ENCODE assay signal across 8 mouse cellular contexts in genomic region chr15:9140684-9141171, GRCm38 (mm10). TPM values are rescaled to one million over a fixed set of nuclear protein-coding genes. Genes with fewer than 3 reads are reported as not detected.
DNase-seq lines count a peak whose midpoint lies in the region; ATAC-seq and TF ChIP-seq lines count a peak whose summit lies in the region.

No protein-coding gene starts in this region.

- no peaks in the 10 kb centered on the region for H3K9me3 ChIP-seq in heart, embryonic 16.5 days (replicated peaks; ENCODE audit: control insufficient read depth, low read length)
- H3K9me3 ChIP-seq in ES-E14 (ENCODE audit: control insufficient read depth, insufficient read depth, low read depth, low read length): no peaks in the 10 kb centered on the region
- H3K9me3 ChIP-seq in embryonic facial prominence, embryonic 11.5 days (replicated peaks; ENCODE audit: control insufficient read depth, low read length): no peaks in the 10 kb centered on the region
- no peaks in the 10 kb centered on the region for H3K9me3 ChIP-seq in hindbrain, postnatal 0 days (ENCODE audit: low read length)
- no peaks in the 10 kb centered on the region for H3K9me3 ChIP-seq in liver, embryonic 13.5 days (replicated peaks)
- no peaks in the 10 kb centered on the region for H3K9me3 ChIP-seq in neural tube, embryonic 12.5 days

- TF ChIP-seq CTCF in hindbrain, postnatal 0 days (IDR thresholded peaks at IDR 0.05; ENCODE audit: low read depth): 0 out of 2 replicates have a peak, but pooled peaks have one; percentile 1

- intact Hi-C loops in heart, postnatal 36 days (cut with DNase I): loop anchor here (2.0 kb wide), 1 partner anchor 70 kb away; the partner anchor contains the start of gene Nadk2

- H3K4me1 ChIP-seq in heart, embryonic 16.5 days (ENCODE audit: control insufficient read depth, insufficient read depth, low read length): peaks cover 18% of the 10 kb centered on the region
- peaks cover 0 to 5% of the 10 kb centered on the region in 2 experiments; a peak in 3 of 4 replicates for H3K4me1 ChIP-seq in ES-E14 (ENCODE audit: control insufficient read depth in 2 of 2, insufficient read depth in 2 of 2, low read length in 2 of 2, poor library complexity in 1 of 2)
- H3K4me1 ChIP-seq in embryonic facial prominence, embryonic 11.5 days (ENCODE audit: control insufficient read depth, insufficient read depth, low read length): no peaks in the 10 kb centered on the region
- H3K4me1 ChIP-seq in hindbrain, postnatal 0 days (ENCODE audit: insufficient read depth, low read length): peaks cover 3% of the 10 kb centered on the region; the same call in 1 of the 2 replicates
- H3K4me1 ChIP-seq in liver, embryonic 13.5 days (replicated peaks): peaks cover 40% of the 10 kb centered on the region
- peaks cover 19% of the 10 kb centered on the region for H3K4me1 ChIP-seq in neural tube, embryonic 12.5 days

- 0% methylated on average over 37 of the region's 37 CpGs for WGBS in heart, embryonic 16.5 days
- under 1% methylated on average over 33 of the region's 37 CpGs for WGBS in embryonic facial prominence, embryonic 11.5 days
- WGBS in hindbrain, postnatal 0 days: under 1% methylated on average over 32 of the region's 37 CpGs
- 0% methylated on average over 37 of the region's 37 CpGs for WGBS in liver, embryonic 13.5 days (ENCODE audit: insufficient replicate concordance)
- 0% methylated on average over 37 of the region's 37 CpGs for WGBS in neural tube, embryonic 12.5 days

- peak overlapping the region; percentile 87 for H3K4me3 ChIP-seq in heart, embryonic 16.5 days (ENCODE audit: low read length)
- peak overlapping the region; percentile 92 to 95 for H3K4me3 ChIP-seq in ES-E14 (ENCODE audit: insufficient read depth in 1 of 2, low read depth in 1 of 2, low read length in 2 of 2, poor library complexity in 1 of 2, severe bottlenecking in 1 of 2)
- H3K4me3 ChIP-seq in embryonic facial prominence, embryonic 11.5 days (ENCODE audit: low read depth, low read length): peak overlapping the region; percentile 64
- peak overlapping the region; percentile 96 for H3K4me3 ChIP-seq in hindbrain, postnatal 0 days (ENCODE audit: low read length)
- peak overlapping the region; percentile 97 for H3K4me3 ChIP-seq in liver, embryonic 13.5 days (replicated peaks)
- H3K4me3 ChIP-seq in neural tube, embryonic 12.5 days: peak overlapping the region; percentile 77

- no peak for DNase-seq in heart, postnatal 36 days
- DNase-seq in ES-E14 (ENCODE audit: low read depth, low spot score): peak; percentile 53
- DNase-seq in embryonic facial prominence, embryonic 11.5 days (ENCODE audit: low spot score): peak; percentile 57
- DNase-seq in hindbrain, postnatal 0 days (ENCODE audit: low spot score): peak; percentile 56
- peak; percentile 51 for DNase-seq in liver, embryonic 13.5 days
- no peak for DNase-seq in thymus, postnatal 25 days

- H3K4me2 ChIP-seq in heart, embryonic 16.5 days (ENCODE audit: low read depth, low read length): peak overlapping the region; percentile 86
- peak overlapping the region; percentile 73 for H3K4me2 ChIP-seq in embryonic facial prominence, embryonic 11.5 days (ENCODE audit: low read depth, low read length)
- H3K4me2 ChIP-seq in hindbrain, postnatal 0 days (ENCODE audit: low read depth, low read length): peak overlapping the region; percentile 78
- peak overlapping the region; percentile 80 for H3K4me2 ChIP-seq in liver, embryonic 13.5 days
- H3K4me2 ChIP-seq in neural tube, embryonic 12.5 days (replicated peaks): peak overlapping the region; percentile 79

- in situ Hi-C loops in ES-E14 (cut with MboI; ENCODE audit: low sequenced_read_pairs in 2 of 2, unreplicated experiment in 2 of 2): no loop called here

- no peaks in the 10 kb centered on the region for H3K27me3 ChIP-seq in heart, embryonic 16.5 days (ENCODE audit: control insufficient read depth, insufficient read depth, low read length)
- no peaks in the 10 kb centered on the region for H3K27me3 ChIP-seq in embryonic facial prominence, embryonic 11.5 days (ENCODE audit: control insufficient read depth, insufficient read depth, low read length)
- no peaks in the 10 kb centered on the region for H3K27me3 ChIP-seq in hindbrain, postnatal 0 days (ENCODE audit: insufficient read depth, low read length)
- H3K27me3 ChIP-seq in liver, embryonic 13.5 days: no peaks in the 10 kb centered on the region
- no peaks in the 10 kb centered on the region for H3K27me3 ChIP-seq in neural tube, embryonic 12.5 days (replicated peaks)

- peak; percentile 59 for ATAC-seq in heart, embryonic 16.5 days (replicated peaks; ENCODE audit: extremely low read depth, insufficient read depth, low FRiP score)
- ATAC-seq in embryonic facial prominence, embryonic 11.5 days (replicated peaks; ENCODE audit: insufficient number of reproducible peaks, low FRiP score, low TSS enrichment, low read depth): peak; percentile 93
- peak; percentile 92 for ATAC-seq in hindbrain, postnatal 0 days
- ATAC-seq in liver, embryonic 13.5 days (ENCODE audit: low read depth): peak; percentile 72
- peak; percentile 92 for ATAC-seq in neural tube, embryonic 12.5 days (ENCODE audit: low FRiP score, low read depth)

- peak overlapping the region; percentile 88 for H3K9ac ChIP-seq in heart, embryonic 16.5 days (ENCODE audit: low read length)
- peak overlapping the region; percentile 95 for H3K9ac ChIP-seq in ES-E14 (ENCODE audit: insufficient read depth, low read depth, low read length, poor library complexity, severe bottlenecking)
- peak overlapping the region; percentile 74 for H3K9ac ChIP-seq in embryonic facial prominence, embryonic 11.5 days (replicated peaks; ENCODE audit: low read length)
- peak overlapping the region; percentile 83 for H3K9ac ChIP-seq in hindbrain, postnatal 0 days (replicated peaks; ENCODE audit: low read length)
- H3K9ac ChIP-seq in liver, embryonic 13.5 days: peak overlapping the region; percentile 93
- peak overlapping the region; percentile 71 for H3K9ac ChIP-seq in neural tube, embryonic 12.5 days

- H3K27ac ChIP-seq in heart, embryonic 16.5 days (ENCODE audit: low read length): peak overlapping the region; percentile 66
- peak overlapping the region; percentile 74 for H3K27ac ChIP-seq in ES-E14 (ENCODE audit: insufficient read depth, low read depth, low read length, poor library complexity, severe bottlenecking)
- peak overlapping the region; percentile 31; the same call in 1 of the 2 replicates for H3K27ac ChIP-seq in embryonic facial prominence, embryonic 11.5 days (replicated peaks; ENCODE audit: low read depth, low read length)
- H3K27ac ChIP-seq in hindbrain, postnatal 0 days: peak overlapping the region; percentile 88
- peak overlapping the region; percentile 80 for H3K27ac ChIP-seq in liver, embryonic 13.5 days
- peak overlapping the region; percentile 68; the same call in 1 of the 2 replicates for H3K27ac ChIP-seq in neural tube, embryonic 12.5 days

- H3K36me3 ChIP-seq in heart, embryonic 16.5 days (ENCODE audit: control insufficient read depth, insufficient read depth): peaks cover 15% of the 10 kb centered on the region
- peaks cover 11% of the 10 kb centered on the region; the same call in 1 of the 2 replicates for H3K36me3 ChIP-seq in ES-E14 (ENCODE audit: control insufficient read depth, insufficient read depth, low read length, poor library complexity, severe bottlenecking)
- peaks cover 9% of the 10 kb centered on the region for H3K36me3 ChIP-seq in embryonic facial prominence, embryonic 11.5 days (replicated peaks; ENCODE audit: control insufficient read depth, insufficient read depth, low read depth, low read length)
- H3K36me3 ChIP-seq in hindbrain, postnatal 0 days (ENCODE audit: insufficient read depth, low read length): peaks cover 3% of the 10 kb centered on the region; the same call in 1 of the 2 replicates
- peaks cover 33% of the 10 kb centered on the region for H3K36me3 ChIP-seq in liver, embryonic 13.5 days
- H3K36me3 ChIP-seq in neural tube, embryonic 12.5 days: peaks cover 22% of the 10 kb centered on the region

TF ChIP-seq in ES-E14, 5 proteins besides CTCF, POLR2A, EP300 and RAD21:
- TF ChIP-seq CHD2 (IDR thresholded peaks at IDR 0.05; ENCODE audit: low read depth, low read length): no peak

RNA-seq across cellular contexts. Expression of gene Lmbrd2, which starts 0.4 kb away (rescaled TPM):
- 1.7 and 2.3 TPM in 2 replicates for polyA plus RNA-seq in heart, embryonic 16.5 days (2015; fragmentation: Nextera tagmentation; extraction: Ambion mirVana)
- 10 to 100 TPM; 11.7 to 12.8 TPM for total RNA-seq in heart, postnatal 36 days (2021)
- total RNA-seq in ES-E14 (2012; rRNA removed): 24.1 and 26.4 TPM in 2 replicates
- polyA plus RNA-seq in embryonic facial prominence, embryonic 11.5 days (2014; fragmentation: Nextera tagmentation; extraction: Ambion mirVana): 3.3 and 4.1 TPM in 2 replicates
- 22.0 and 26.6 TPM in 2 replicates for total RNA-seq in hindbrain, postnatal 0 days (2014; rRNA removed)
- 4.0 and 4.2 TPM in 2 replicates for polyA plus RNA-seq in hindbrain, postnatal 0 days (2015; fragmentation: Nextera tagmentation; extraction: Ambion mirVana)
- polyA plus RNA-seq in liver, embryonic 13.5 days (2015; fragmentation: Nextera tagmentation; extraction: Ambion mirVana): 2.0 and 2.2 TPM in 2 replicates
- 3.3 and 4.1 TPM in 2 replicates for polyA plus RNA-seq in neural tube, embryonic 12.5 days (2016; fragmentation: Nextera tagmentation; extraction: Ambion mirVana)

RNA-seq across cellular contexts. Expression of gene Skp2, which starts 14.5 kb away (rescaled TPM):
- polyA plus RNA-seq in heart, embryonic 16.5 days (2015; fragmentation: Nextera tagmentation; extraction: Ambion mirVana): 21.1 and 21.8 TPM in 2 replicates
- under 1 TPM; 0.73 to 0.86 TPM for total RNA-seq in heart, postnatal 36 days (2021)
- total RNA-seq in ES-E14 (2012; rRNA removed): 42.7 and 45.2 TPM in 2 replicates
- polyA plus RNA-seq in embryonic facial prominence, embryonic 11.5 days (2014; fragmentation: Nextera tagmentation; extraction: Ambion mirVana): 161 and 178 TPM in 2 replicates
- 10.8 and 16.1 TPM in 2 replicates for total RNA-seq in hindbrain, postnatal 0 days (2014; rRNA removed)
- polyA plus RNA-seq in hindbrain, postnatal 0 days (2015; fragmentation: Nextera tagmentation; extraction: Ambion mirVana): 9.3 and 12.2 TPM in 2 replicates
- polyA plus RNA-seq in liver, embryonic 13.5 days (2015; fragmentation: Nextera tagmentation; extraction: Ambion mirVana): 26.8 and 34.9 TPM in 2 replicates
- polyA plus RNA-seq in neural tube, embryonic 12.5 days (2016; fragmentation: Nextera tagmentation; extraction: Ambion mirVana): 65.7 and 66.1 TPM in 2 replicates

Comparison
In these comparisons a context has a peak if more than half of its experiments do, and no peak if none do; other contexts are left out.
1. H3K27ac ChIP-seq: peak in every context shown above with its lines; median percentile 88 in hindbrain, postnatal 0 days; 80 in liver, embryonic 13.5 days; 74 in ES-E14; 68 in neural tube, embryonic 12.5 days; 66 in heart, embryonic 16.5 days; 31 in embryonic facial prominence, embryonic 11.5 days.
2. DNase-seq: peak in ES-E14 (single experiment), embryonic facial prominence, embryonic 11.5 days (single experiment), hindbrain, postnatal 0 days (single experiment) and liver, embryonic 13.5 days (single experiment); none in heart, postnatal 36 days (0 of 2) and thymus, postnatal 25 days (single experiment).
3. Peak in every context shown above with its lines, with median percentiles within 50 percentile points of each other: ATAC-seq, H3K4me2 ChIP-seq, H3K4me3 ChIP-seq and H3K9ac ChIP-seq.